Mouse (Mus musculus) heart, postnatal 0 days (tissue): ENCODE results near the gene Mmp15. TPM values are rescaled to one million over a fixed set of nuclear protein-coding genes. Genes with fewer than 3 reads are reported as not detected.

Experiments
- ATAC-seq: fragments of 200-750 bp; cut with Nextera tagmentation; 2 replicates; pipeline ENCODE4 v1.8.0; 2017; ENCODE audit warnings: low read depth, moderate number of reproducible peaks, moderate library complexity; ENCODE audit not compliant: insufficient read depth
- DNase-seq: peaks from one replicate; pipeline ENCODE4 v3.0.0-alpha.2; 2016; ENCODE audit warnings: low spot score
- H3K27ac ChIP-seq: fragments of 300-500 bp; sonication (generic); 2 replicates; pipeline ENCODE4 v1.5.1; 2014; ENCODE audit warnings: low read depth, mild to moderate bottlenecking
- H3K27me3 ChIP-seq: fragments of 300-500 bp; sonication (generic); 2 replicates; pipeline ENCODE4 v1.6.1; 2014; ENCODE audit warnings: low read length, mixed read lengths; ENCODE audit not compliant: control insufficient read depth, insufficient read depth
- H3K36me3 ChIP-seq: fragments of 300-500 bp; sonication (generic); replicated peaks from 2 replicates; pipeline ENCODE4 v1.6.1; 2014; ENCODE audit warnings: low read length, mixed read lengths; ENCODE audit not compliant: control insufficient read depth, insufficient read depth
- H3K4me1 ChIP-seq: fragments of 300-500 bp; sonication (generic); 2 replicates; pipeline ENCODE4 v1.6.1; 2014; ENCODE audit warnings: antibody characterized with exemption; ENCODE audit not compliant: control insufficient read depth, insufficient read depth
- H3K4me2 ChIP-seq: fragments of 300-500 bp; sonication (generic); 2 replicates; pipeline ENCODE4 v1.6.1; 2014; ENCODE audit warnings: low read depth, mild to moderate bottlenecking, low read length, moderate library complexity
- H3K4me3 ChIP-seq: fragments of 300-500 bp; sonication (generic); 2 replicates; pipeline ENCODE4 v1.5.1; 2014; ENCODE audit warnings: low read depth, low read length
- H3K9ac ChIP-seq: fragments of 300-500 bp; sonication (generic); replicated peaks from 2 replicates; pipeline ENCODE4 v1.6.1; 2014; ENCODE audit warnings: low read depth, low read length, mixed read lengths
- H3K9me3 ChIP-seq: fragments of 300-500 bp; sonication (generic); replicated peaks from 2 replicates; pipeline ENCODE4 v1.6.1; 2016; ENCODE audit warnings: low read length; ENCODE audit not compliant: control insufficient read depth
- CTCF ChIP-seq: IDR thresholded peaks from 2 replicates; pipeline ENCODE4 v1.5.1; 2016; ENCODE audit warnings: antibody characterized with exemption, control low read depth, low read depth
- EP300 ChIP-seq: IDR thresholded peaks from 2 replicates; pipeline ENCODE4 v1.6.1; 2016; ENCODE audit warnings: antibody characterized with exemption, low read depth
- WGBS: fragments of 180-500 bp; shearing (Covaris S2); extraction: QIAGEN DNeasy Blood & Tissue Kit; methylation state at CpG from one replicate; pipeline ENCODE4 v1.1.7; 2014; 5-methylcytosine and 5-hydroxymethylcytosine counted together
- polyA plus RNA-seq: library from polyadenylated mRNA; unstranded; fragments of >200 nt; fragmentation: Nextera tagmentation; extraction: Ambion mirVana; gene quantifications from 2 replicates; pipeline ENCODE4 v1.2.1, GENCODE M21; 2015
- total RNA-seq: library from RNA; depleted of rRNA; stranded (reverse); fragments of >200 nt; gene quantifications from 2 replicates; pipeline ENCODE4 v1.2.3, GENCODE M21; 2014; ENCODE audit warnings: low replicate concordance; rRNA removed

Gene Mmp15
- total RNA-seq, result 132 and 171 TPM in 2 replicates
- polyA plus RNA-seq, result 30.1 and 32.9 TPM in 2 replicates

DNA sequence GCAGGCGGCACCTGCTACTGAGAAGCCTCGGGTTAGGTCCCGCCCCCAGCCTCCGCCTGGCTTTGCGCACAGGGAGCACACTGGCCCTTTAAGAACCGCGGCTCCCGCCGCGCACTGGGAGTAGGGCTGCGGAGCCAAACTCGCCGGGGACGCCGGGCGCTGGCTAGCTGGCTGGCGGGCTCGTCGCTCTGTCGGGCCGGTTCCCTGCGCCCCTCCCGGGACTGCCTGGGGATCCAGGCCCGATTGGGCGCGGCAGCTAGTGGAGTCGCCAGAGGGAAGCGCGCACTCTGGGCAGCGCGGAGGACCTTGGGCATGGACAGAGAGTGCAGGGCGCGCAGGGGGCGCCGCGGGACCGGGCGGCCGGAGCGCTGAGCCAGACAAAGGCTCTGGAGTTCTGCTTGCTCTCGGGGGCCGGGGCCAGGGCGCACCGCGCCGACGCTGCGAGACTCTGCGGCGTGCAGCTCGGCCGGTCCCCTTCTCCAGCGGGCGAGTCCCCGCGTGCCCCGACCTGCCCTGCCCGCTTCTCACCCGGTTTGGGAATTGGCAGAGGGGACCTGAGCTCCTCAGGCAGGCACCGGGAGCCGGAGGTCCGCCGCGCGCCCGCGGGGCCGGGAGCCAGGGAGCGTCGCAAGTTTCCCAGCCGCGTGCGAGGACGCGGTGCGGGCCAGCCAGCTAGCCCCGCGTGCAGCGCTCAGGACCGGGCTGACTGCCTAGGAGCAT, at the start of gene Mmp15:
Gene Mmp15 (plus strand): TSS at position 118 of the 720 bp plus-strand sequence.
- no peaks in the 10 kb centered on the region; the same call in 1 of the 2 replicates for H3K36me3 ChIP-seq
- H3K27me3 ChIP-seq, result no peaks in the 10 kb centered on the region
- peak within 1 kb of the TSS; percentile 92 for H3K27ac ChIP-seq
- peak within 1 kb of the TSS; percentile 83 for H3K4me3 ChIP-seq
- peak within 1 kb of the TSS; percentile 92 for H3K9ac ChIP-seq
- ATAC-seq, result peak; percentile 83
- peak; percentile 81 for DNase-seq
- no peak for TF ChIP-seq EP300
- TF ChIP-seq CTCF, result peak; percentile 5; the same call in 1 of the 2 replicates
- H3K4me2 ChIP-seq, result peak within 1 kb of the TSS; percentile 76
- H3K9me3 ChIP-seq, result no peaks in the 10 kb centered on the region
- H3K4me1 ChIP-seq, result peaks cover 62% of the 10 kb centered on the region
- under 1% methylated on average over 73 of the region's 80 CpGs for WGBS

DNA sequence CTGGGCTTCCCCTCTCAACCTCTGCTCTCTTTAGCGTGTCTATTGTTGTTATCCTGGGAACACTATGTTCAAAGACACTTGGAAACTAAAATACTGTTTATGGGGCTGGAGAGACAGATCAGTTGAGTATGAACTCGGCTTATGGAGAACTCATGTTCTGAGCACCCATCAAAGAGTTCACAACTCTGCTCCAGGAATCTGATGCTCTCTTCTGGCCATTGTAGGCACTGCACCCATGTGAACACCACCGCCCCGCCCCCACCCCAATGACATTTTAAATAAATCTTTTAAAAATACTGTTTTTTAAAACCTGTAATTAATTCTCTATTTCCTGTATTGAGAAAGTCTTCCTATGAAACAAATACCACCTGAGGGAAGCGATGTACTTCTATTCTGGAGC, 49.7 kb upstream of the Mmp15 start:
- Histone ChIP-seq H3K9ac (no peak overlapping the region), H3K4me2 (no peak overlapping the region), H3K4me1 (no peaks in the 10 kb centered on the region), H3K4me3 (no peak overlapping the region), H3K27me3 (no peaks in the 10 kb centered on the region), H3K36me3 (no peaks in the 10 kb centered on the region), H3K27ac (no peak overlapping the region), H3K9me3 (no peaks in the 10 kb centered on the region)
- DNase-seq (peak; percentile 57), ATAC-seq (peak; percentile 39; the same call in 1 of the 2 replicates)
- TF ChIP-seq EP300 (no peak), CTCF (peak; percentile 75)
- 15% methylated on average over 5 of the region's 5 CpGs for WGBS

DNA sequence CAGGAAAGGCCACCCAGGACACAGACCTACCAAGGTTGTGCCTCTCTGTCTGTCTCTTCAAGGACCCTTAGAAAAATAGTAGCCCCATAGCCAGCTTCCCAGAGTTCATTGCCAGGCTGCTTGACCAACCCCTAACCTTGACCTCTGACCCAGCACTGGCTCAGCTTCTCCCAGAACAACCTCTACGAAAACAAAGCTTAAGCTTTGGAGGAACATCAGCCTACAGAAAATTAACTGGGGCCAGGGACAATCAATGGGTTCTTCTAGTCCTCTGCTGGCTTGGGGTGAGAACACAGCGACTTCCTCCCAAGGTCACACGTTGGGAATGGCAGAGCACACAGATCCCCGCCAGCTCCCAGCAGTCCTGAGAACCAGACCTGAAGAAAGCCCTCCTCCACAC, 46.5 kb upstream of the Mmp15 start:
- no peaks in the 10 kb centered on the region for H3K27me3 ChIP-seq
- no peaks in the 10 kb centered on the region for H3K9me3 ChIP-seq
- TF ChIP-seq EP300 (no peak), CTCF (no peak)
- no peak overlapping the region for H3K27ac ChIP-seq
- no peaks in the 10 kb centered on the region for H3K4me1 ChIP-seq
- ATAC-seq, result no peak
- H3K4me3 ChIP-seq, result no peak overlapping the region
- H3K9ac ChIP-seq, result no peak overlapping the region
- DNase-seq, result no peak
- no peak overlapping the region for H3K4me2 ChIP-seq
- 44% methylated on average over 4 of the region's 4 CpGs for WGBS
- H3K36me3 ChIP-seq, result no peaks in the 10 kb centered on the region

DNA sequence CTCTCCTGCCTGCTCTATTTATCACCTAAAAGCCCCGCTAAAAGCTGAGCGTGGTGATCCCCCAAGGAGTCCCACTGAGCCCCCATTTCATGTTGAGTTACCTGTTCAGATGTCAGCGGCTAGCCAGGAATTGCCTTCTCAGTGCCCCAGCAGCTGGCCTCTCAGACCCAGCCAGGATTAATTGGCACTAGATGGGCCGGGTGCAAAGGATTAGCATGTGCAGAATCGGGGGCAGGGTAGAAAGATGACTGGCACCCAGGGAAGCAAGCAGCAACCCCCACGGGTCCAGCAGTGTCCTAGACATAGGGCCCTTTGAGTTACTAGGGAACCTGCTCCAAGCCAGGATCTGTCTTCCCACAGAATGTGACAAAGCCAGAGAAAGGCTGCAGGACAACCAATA, 45.6 kb upstream of the Mmp15 start, which contains the start of gene Cngb1:
Gene Cngb1 (minus strand): TSS at position 155 of the 400 bp plus-strand sequence.
- ATAC-seq (no peak), DNase-seq (no peak)
- Histone ChIP-seq H3K4me2 (no peak within 1 kb of the TSS), H3K27me3 (no peaks in the 10 kb centered on the region), H3K36me3 (no peaks in the 10 kb centered on the region), H3K9ac (no peak within 1 kb of the TSS), H3K9me3 (no peaks in the 10 kb centered on the region), H3K4me1 (no peaks in the 10 kb centered on the region), H3K27ac (no peak within 1 kb of the TSS), H3K4me3 (no peak within 1 kb of the TSS)
- no peak for TF ChIP-seq CTCF
- no peak for TF ChIP-seq EP300
- WGBS, result 38% methylated on average over 6 of the region's 6 CpGs

DNA sequence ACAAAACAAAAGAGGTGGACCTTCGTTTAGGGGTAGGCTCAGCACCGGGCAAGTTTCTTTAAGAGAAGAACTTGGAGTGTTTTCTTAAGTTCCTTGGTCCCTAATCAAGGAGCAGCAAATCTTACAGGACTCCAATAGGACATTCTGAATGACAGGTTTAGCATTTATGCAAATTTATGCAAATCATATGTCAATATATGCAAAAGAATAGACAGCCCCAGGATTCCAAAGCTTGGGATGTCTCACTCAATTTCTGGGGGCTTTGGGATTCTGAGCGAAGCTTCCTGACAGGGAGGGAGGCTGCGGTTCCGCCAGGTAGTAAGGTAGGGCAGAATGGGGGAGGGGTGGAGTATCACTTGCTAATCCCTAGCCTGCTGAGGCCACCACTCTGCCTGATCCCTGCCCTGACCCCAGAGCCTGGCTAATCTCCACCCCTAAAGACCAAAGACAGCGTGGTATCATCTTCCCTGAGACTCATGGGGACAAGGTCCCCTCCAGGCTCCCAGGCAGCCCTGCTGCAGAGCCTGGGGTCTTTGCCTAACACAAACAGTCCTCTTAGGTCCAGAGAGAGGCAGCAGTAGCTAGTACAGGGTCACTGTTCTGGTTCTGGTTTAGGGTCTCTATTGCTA, 41.6 kb upstream of the Mmp15 start, which contains the start of gene Tepp:
Gene Tepp (plus strand): TSS at position 225 of the 629 bp plus-strand sequence.
- TF ChIP-seq CTCF (no peak), EP300 (no peak)
- 69% methylated on average over 6 of the region's 6 CpGs for WGBS
- H3K9me3 ChIP-seq, result no peaks in the 10 kb centered on the region
- H3K4me3 ChIP-seq, result no peak within 1 kb of the TSS
- H3K36me3 ChIP-seq, result no peaks in the 10 kb centered on the region
- H3K4me2 ChIP-seq, result no peak within 1 kb of the TSS
- DNase-seq, result no peak
- H3K27me3 ChIP-seq, result no peaks in the 10 kb centered on the region
- ATAC-seq, result no peak
- no peak within 1 kb of the TSS for H3K9ac ChIP-seq
- H3K27ac ChIP-seq, result no peak within 1 kb of the TSS
- H3K4me1 ChIP-seq, result no peaks in the 10 kb centered on the region
